Mouse (Mus musculus): ENCODE results near the gene Hhat.

- TF ChIP-seq POLR2A (IDR thresholded peaks at IDR 0.05; ENCODE audit: control insufficient read depth, low read depth, low read length) = no peak
- no peak for TF ChIP-seq CTCF (IDR thresholded peaks at IDR 0.05; ENCODE audit: control insufficient read depth, insufficient read depth, insufficient replicate concordance, low read depth, low read length)
These were observed 319.3 kb downstream of the Hhat start for GRCm38 (mm10) chr1:192451722-192452121.

Data from testis, adult 2 months (tissue).